Mouse (Mus musculus): ENCODE results near the gene Myh10. TPM values are rescaled to one million over a fixed set of nuclear protein-coding genes. Genes with fewer than 3 reads are reported as not detected.
"Not testable (repeated sequence)": the region's sequence is repeated elsewhere in the genome, so short reads cannot be mapped to it uniquely, and the experiment has no call there.

The Myh10 gene
- polyA plus RNA-seq, 1 experiment = 15.5 TPM

DNA sequence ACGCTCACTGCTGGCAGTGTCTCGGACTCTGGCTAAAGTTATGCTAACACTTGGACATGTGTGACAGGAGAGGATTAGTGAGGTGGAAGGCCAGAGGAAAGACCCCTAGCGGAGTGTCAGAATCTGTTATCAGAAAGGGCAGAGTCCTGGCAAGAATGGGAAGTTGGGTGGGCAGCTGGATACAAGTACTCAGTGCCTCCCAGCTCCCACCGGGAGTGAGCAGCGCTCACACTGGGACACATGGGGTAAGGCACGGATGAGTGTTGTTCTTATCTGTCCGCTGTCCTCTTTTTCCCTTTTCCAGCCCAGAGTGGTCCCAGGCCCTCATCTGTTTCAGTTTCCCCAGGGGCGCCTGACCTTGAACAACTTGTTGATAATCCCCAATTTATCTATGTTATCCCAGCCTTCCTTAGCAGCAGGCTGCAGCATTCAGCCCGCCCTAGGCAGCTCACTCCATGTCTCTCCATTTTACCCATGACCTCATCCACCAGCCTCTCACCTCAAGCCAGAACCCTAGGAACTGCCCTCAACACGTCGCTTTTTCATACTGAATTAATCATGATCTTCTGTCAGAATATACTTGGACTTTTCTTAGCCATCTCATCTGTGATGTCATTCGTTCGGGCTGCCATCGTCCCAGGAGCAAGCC lies 89.2 kb downstream of the Myh10 start:
- Histone ChIP-seq H3K27ac (replicated peaks; ENCODE audit: low read depth, low read length) (no peak overlapping the region), H3K4me1 (ENCODE audit: control insufficient read depth, insufficient read depth, insufficient read length, low read length) (no peaks in the 10 kb centered on the region)

DNA sequence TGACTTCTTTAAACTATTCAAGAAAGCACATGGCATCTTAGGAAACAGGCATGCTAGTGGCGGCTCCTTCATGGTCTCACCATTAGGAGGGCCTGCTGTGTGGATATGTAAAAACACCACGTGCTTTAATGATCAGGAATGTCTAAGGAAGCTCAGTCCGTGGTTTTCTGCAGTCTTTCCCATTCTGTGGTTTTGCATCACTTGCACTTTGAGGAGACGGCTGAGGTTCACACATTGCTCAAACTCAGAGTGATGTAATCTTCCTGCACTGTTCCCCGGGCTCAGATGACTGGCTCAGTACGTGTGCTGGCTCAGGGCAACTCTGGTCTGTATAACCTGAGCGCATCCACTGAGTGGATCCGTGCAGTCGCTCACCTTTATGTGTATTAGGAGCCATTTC lies 91.0 kb downstream of the Myh10 start:
- Histone ChIP-seq H3K27ac (replicated peaks; ENCODE audit: low read depth, low read length) (no peak overlapping the region), H3K4me3 (ENCODE audit: insufficient read depth, low read depth, low read length) (no peak overlapping the region), H3K4me1 (ENCODE audit: control insufficient read depth, insufficient read depth, insufficient read length, low read length) (no peaks in the 10 kb centered on the region)

More for the DNA sequence above, 89.2 kb downstream of the Myh10 start:
- no peak overlapping the region for H3K4me3 ChIP-seq (ENCODE audit: insufficient read depth, low read depth, low read length)

DNA sequence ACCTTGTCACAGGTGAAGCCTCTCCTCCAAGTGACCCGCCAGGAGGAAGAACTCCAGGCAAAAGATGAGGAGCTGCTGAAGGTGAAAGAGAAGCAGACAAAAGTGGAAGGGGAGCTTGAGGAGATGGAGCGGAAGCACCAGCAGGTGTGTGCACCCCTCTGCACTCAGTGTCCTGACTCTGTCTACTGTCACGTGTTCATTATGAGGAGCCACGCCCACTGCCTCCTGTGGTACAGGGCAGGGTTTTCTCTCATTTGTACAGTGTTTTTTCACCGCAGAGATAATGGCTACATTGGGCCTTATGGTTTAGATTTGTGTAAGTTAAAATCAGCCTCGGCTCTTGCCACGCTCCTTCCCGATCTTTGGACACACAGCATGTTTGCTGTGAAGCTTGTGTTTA lies 94.5 kb downstream of the Myh10 start:
- H3K4me3 ChIP-seq (ENCODE audit: insufficient read depth, low read depth, low read length) = no peak overlapping the region
- no peak overlapping the region for H3K27ac ChIP-seq (replicated peaks; ENCODE audit: low read depth, low read length)
- H3K4me1 ChIP-seq (ENCODE audit: control insufficient read depth, insufficient read depth, insufficient read length, low read length) = no peaks in the 10 kb centered on the region

DNA sequence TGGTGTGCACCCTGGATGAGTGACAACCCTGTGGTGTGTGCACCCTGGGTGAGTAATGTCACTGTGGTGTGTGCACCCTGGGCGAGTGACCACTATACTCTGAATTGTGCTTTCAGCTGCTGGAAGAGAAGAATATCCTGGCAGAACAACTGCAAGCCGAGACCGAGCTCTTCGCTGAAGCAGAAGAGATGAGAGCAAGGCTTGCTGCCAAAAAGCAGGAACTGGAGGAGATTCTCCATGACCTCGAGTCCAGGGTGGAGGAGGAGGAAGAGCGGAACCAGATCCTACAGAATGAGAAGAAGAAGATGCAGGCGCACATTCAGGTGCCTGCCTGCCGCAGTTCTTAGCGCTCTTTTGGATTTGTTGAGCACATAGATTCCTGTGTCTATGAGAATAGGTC lies 95.9 kb downstream of the Myh10 start:
- Histone ChIP-seq H3K4me1 (ENCODE audit: control insufficient read depth, insufficient read depth, insufficient read length, low read length) (no peaks in the 10 kb centered on the region), H3K27ac (replicated peaks; ENCODE audit: low read depth, low read length) (no peak overlapping the region), H3K4me3 (ENCODE audit: insufficient read depth, low read depth, low read length) (no peak overlapping the region)

DNA sequence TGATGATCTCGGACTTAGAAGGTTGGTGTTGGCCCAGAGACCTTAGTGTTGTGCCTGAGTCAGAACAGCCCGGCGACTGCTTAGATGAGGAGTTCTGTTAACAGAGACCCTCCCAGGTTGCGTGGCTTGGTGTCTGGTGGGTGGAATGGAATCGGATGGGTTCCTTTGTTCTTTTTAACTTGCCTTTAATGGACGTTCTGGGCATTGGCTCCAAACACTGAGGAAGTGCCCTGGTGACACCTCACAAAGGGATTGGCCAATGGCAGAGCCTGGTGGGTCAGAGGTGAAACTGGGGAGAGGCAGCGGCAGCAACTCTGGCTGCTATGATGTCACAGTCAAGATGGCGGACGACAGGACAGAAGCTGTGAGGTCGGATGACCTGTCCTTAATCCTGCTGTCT lies 99.4 kb downstream of the Myh10 start:
- no peaks in the 10 kb centered on the region for H3K4me1 ChIP-seq (ENCODE audit: control insufficient read depth, insufficient read depth, insufficient read length, low read length)
- no peak overlapping the region for H3K27ac ChIP-seq (replicated peaks; ENCODE audit: low read depth, low read length)
- no peak overlapping the region for H3K4me3 ChIP-seq (ENCODE audit: insufficient read depth, low read depth, low read length)

DNA sequence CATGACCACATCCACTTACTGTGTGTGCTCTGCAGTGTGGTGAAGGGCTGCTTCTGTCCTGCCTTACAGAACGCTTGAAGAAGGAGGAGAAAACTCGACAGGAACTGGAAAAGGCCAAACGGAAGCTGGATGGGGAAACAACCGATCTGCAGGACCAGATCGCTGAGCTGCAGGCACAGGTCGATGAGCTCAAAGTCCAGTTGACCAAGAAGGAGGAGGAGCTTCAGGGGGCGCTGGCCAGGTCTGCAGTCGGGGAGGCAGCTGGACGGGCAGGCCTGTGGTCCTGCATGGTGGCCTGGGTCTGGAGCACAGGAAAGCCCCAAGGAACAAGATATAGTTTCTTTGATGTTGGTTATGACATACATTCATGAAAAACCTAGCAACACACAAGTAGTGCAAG lies 100.4 kb downstream of the Myh10 start:
- H3K27ac ChIP-seq (replicated peaks; ENCODE audit: low read depth, low read length) = no peak overlapping the region
- no peaks in the 10 kb centered on the region for H3K4me1 ChIP-seq (ENCODE audit: control insufficient read depth, insufficient read depth, insufficient read length, low read length)
- H3K4me3 ChIP-seq (ENCODE audit: insufficient read depth, low read depth, low read length) = no peak overlapping the region

DNA sequence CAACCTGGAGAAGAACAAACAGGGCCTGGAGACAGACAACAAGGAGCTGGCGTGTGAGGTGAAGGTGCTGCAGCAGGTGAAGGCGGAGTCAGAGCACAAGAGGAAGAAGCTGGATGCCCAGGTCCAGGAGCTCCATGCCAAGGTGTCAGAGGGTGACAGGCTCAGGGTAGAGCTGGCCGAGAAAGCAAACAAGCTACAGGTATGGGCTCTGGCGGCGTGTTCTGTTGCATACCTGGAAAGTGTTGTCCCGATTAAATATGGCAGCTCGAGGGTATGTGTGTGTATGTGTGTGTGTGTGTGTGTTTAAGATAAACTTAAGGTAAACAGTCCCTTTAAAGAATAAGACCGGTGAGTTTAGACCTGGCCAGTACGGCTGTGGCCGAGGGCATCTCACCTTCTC lies 106.9 kb downstream of the Myh10 start:
- Histone ChIP-seq H3K4me3 (ENCODE audit: insufficient read depth, low read depth, low read length) (no peak overlapping the region), H3K4me1 (ENCODE audit: control insufficient read depth, insufficient read depth, insufficient read length, low read length) (no peaks in the 10 kb centered on the region), H3K27ac (replicated peaks; ENCODE audit: low read depth, low read length) (no peak overlapping the region)

DNA sequence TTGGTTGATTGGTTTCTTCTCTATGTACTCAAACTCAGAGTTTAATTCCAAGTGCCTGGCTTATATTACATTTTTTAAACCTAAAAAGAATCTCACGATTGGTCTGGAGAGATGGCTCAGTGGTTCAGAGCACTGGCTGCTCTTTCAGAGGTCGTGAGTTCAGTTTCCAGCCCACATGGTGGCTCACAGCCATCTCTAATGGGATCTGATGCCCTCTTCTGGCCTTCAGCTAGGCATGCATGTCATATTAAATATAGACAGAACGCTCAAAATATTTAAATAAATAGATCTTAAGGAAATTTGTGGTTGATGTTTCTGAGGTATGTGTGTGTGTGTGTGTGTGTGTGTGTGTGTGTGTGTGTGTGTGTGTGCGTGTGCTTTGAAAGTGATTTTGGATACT lies 113.8 kb downstream of the Myh10 start:
- H3K27ac ChIP-seq (replicated peaks; ENCODE audit: low read depth, low read length) = no peak overlapping the region
- H3K4me1 ChIP-seq (ENCODE audit: control insufficient read depth, insufficient read depth, insufficient read length, low read length) = no peaks in the 10 kb centered on the region
- no peak overlapping the region for H3K4me3 ChIP-seq (ENCODE audit: insufficient read depth, low read depth, low read length)

DNA sequence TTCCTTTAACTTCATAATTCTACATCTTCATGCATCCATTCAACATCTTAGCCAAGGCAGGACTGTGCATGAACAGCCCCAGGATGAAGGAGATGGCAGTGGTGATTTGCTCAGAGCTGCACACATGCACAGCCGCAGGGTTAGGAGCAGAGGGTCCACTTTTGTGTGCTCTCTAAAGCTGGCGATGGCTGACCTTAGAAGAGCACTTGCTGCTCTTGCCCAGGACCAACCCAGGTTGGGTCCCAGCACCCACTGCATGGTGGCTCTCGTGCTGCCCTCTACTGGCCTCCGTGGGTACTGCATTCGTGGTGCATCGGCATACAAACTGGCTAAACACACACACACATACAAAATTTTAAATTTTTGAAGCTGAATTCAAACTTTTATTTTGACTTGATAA lies 116.4 kb downstream of the Myh10 start:
- no peak overlapping the region for H3K27ac ChIP-seq (replicated peaks; ENCODE audit: low read depth, low read length)
- H3K4me1 ChIP-seq (ENCODE audit: control insufficient read depth, insufficient read depth, insufficient read length, low read length) = no peaks in the 10 kb centered on the region
- no peak overlapping the region for H3K4me3 ChIP-seq (ENCODE audit: insufficient read depth, low read depth, low read length)

DNA sequence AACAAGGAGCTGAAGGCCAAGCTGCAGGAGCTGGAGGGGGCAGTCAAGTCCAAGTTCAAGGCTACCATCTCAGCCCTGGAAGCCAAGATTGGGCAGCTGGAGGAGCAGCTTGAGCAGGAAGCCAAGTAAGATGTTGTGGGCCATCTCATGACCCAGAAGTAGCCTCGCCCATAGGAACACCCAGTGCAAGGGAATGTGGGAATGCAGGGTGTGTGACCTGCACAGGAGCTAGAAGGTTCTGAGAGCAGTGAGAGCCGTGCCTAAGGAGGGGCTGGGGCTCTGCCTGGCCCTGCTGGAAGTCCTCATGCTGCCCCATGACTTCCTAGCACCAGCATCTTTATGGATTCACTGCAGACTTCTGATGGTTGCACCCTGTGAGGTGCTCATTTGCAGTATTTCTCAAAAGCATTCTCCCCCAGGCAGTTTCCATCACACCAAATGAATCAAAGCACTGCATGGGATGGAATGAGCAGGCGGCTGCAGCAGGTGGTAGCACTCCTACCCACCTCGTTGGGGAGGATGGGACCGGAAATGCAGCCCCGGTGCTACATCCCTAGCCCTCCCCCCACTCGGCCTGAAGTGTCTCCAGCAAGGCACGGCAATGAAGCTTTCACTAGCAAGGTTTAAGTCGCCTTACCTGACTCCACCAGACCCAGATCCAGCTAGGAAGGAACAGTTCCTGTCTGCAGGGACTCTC lies 120.7 kb downstream of the Myh10 start:
- no peaks in the 10 kb centered on the region for H3K4me1 ChIP-seq (ENCODE audit: control insufficient read depth, insufficient read depth, insufficient read length, low read length)

DNA sequence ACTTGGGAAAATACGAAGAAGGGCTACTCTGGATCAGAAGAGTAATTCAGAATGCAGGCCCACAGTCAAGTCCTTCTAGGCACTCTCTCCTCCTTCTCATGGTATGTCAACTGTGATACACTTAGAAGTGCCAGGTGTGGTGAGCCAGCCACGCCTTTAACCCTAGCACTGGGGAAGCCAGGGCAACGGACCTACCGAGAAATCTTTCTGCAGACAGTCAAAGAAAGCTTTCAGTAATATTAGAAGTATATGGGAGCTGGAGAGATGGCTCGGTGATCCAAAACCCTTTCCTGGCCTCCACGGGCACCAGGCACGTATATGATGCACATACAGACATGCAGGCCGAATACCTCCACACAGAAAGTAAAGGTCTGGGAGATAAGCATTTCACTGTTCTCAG lies 127.1 kb downstream of the Myh10 start:
- no peak overlapping the region for H3K27ac ChIP-seq (replicated peaks; ENCODE audit: low read depth, low read length)
- no peak overlapping the region for H3K4me3 ChIP-seq (ENCODE audit: insufficient read depth, low read depth, low read length)
- H3K4me1 ChIP-seq (ENCODE audit: control insufficient read depth, insufficient read depth, insufficient read length, low read length) = no peaks in the 10 kb centered on the region

More for the DNA sequence above, 120.7 kb downstream of the Myh10 start:
- no peak overlapping the region for H3K4me3 ChIP-seq (ENCODE audit: insufficient read depth, low read depth, low read length)
- H3K27ac ChIP-seq (replicated peaks; ENCODE audit: low read depth, low read length) = no peak overlapping the region

DNA sequence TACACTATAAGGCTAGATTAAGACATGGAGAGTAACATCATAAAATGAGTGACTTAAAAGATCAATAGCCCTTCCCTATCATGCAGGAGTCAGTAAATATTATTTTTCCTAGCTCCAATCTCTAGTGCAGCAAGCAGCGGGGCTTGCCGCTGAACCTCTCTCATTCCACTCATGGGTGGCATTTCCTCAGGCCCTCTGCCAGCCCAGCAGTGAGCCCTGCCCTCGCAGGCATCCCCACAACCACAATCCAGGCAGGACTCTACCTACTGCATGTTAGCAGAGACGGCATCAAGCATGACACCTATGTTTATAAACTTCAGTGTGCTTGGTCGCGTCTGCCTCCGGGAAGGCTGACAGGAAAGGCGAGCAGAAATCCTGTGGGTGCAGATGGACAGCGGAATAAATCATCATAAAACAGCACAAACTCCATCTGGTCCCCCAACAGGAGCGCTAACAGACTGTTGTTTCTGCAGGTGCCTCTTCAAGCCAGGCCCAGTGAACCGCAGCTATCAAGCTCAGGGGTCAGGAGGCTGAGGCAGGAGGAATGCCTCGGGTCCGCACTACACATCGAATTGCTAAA lies 128.0 kb downstream of the Myh10 start:
- no peaks in the 10 kb centered on the region for H3K4me1 ChIP-seq (ENCODE audit: control insufficient read depth, insufficient read depth, insufficient read length, low read length)
- H3K27ac ChIP-seq (replicated peaks; ENCODE audit: low read depth, low read length) = no peak overlapping the region
- no peak overlapping the region for H3K4me3 ChIP-seq (ENCODE audit: insufficient read depth, low read depth, low read length)

DNA sequence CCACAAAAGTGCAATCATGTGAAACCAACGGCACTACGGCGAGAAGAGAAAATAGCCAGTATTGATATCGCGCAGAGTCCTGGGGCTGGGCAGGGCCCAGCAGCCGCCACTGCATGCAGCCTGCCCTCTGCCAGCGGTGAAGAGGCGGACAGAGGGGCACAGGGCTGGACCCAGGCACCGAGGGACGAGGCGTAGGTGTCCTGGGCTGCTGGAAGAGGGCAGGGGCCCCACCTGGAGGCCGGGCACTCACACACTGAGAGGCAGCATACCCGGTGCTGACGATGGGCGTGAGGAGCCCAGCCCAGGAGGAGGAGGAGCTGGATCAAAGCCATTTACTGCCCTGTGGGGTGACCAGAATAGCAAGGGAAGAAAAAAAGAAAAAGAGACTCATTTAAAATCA lies 131.0 kb downstream of the Myh10 start:
- Histone ChIP-seq H3K4me1 (ENCODE audit: control insufficient read depth, insufficient read depth, insufficient read length, low read length) (peaks cover 7% of the 10 kb centered on the region; the same call in 1 of the 2 replicates), H3K4me3 (ENCODE audit: insufficient read depth, low read depth, low read length) (no peak overlapping the region), H3K27ac (replicated peaks; ENCODE audit: low read depth, low read length) (no peak overlapping the region)

DNA sequence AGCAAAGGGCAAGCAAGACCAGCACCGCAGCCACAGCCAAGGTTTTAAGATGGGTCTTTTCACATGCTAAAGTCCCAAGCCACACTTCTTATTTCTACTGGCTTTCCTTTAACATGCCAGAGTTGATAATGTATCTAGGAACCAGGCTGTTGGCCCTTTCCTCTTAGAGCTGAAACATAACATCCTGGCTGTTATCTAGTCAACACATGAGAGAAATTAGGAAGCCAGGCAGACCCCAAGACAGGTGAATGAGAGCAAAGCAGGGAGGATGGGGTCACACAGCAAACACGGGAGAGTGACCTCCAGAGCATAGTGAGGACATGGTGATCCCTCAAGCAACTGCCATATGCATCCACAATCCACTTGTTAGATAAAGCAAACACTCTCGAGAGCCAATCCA lies 135.4 kb downstream of the Myh10 start:
- H3K4me1 ChIP-seq (ENCODE audit: control insufficient read depth, insufficient read depth, insufficient read length, low read length) = peaks cover 8% of the 10 kb centered on the region; the same call in 1 of the 2 replicates
- H3K27ac ChIP-seq (replicated peaks; ENCODE audit: low read depth, low read length) = no peak overlapping the region
- H3K4me3 ChIP-seq (ENCODE audit: insufficient read depth, low read depth, low read length) = no peak overlapping the region

DNA sequence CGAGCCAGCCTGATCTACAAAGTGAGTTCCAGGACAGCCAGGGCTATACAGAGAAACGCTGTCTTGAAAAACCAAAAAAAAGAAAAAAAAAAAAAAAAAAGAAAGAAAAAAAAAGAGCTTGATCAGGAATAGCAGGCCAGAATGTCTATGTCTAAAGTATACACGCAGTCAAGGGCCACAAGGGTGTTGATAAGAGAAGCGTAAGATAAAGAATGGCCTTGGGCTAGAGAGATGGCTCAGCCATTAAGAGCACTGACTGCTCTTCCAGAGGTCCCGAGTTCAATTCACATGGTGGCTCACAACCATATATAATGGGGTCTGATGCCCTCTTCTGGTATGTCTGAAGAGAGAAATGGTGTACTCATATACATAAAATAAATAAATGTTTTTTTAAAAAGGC lies 140.2 kb downstream of the Myh10 start:
- not testable (repeated sequence) for H3K4me1 ChIP-seq (ENCODE audit: control insufficient read depth, insufficient read depth, insufficient read length, low read length); H3K4me3 ChIP-seq (ENCODE audit: insufficient read depth, low read depth, low read length); H3K27ac ChIP-seq (replicated peaks; ENCODE audit: low read depth, low read length)

DNA sequence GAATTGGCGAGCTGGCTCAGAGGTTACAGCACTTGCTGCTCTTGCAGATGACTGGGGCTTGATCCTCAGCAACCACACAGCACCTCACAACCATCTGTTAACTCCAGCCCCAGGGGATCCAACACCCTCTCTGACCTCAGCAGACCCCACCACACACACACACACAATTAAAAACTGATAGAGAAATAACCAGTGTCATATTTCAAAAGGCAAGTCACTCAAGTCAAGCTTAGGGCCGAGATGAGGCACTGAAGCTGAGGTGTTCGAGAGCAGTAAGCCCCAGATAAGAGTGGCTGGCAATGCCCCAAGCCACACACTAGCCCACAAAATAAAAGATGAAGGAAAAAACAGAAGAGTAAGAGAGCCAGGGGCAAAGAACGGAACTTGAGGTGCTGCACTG lies 141.4 kb downstream of the Myh10 start:
- H3K4me1 ChIP-seq (ENCODE audit: control insufficient read depth, insufficient read depth, insufficient read length, low read length) = no peaks in the 10 kb centered on the region
- no peak overlapping the region for H3K27ac ChIP-seq (replicated peaks; ENCODE audit: low read depth, low read length)
- H3K4me3 ChIP-seq (ENCODE audit: insufficient read depth, low read depth, low read length) = no peak overlapping the region

Data from brown adipose tissue, adult 24 weeks (tissue).